Mouse (Mus musculus) E14TG2a.4 (cell line): ENCODE measurements at regions not wholly inside any gene's neighbourhood (a gene's known extent, or its start where the extent isn't known, plus 50 kb on each side); places are given as distances from the start of the nearest gene placed in this dataset.

Source experiments
- H3K27me3 ChIP-seq: 2 replicates; pipeline ENCODE4 v1.6.1; 2014; ENCODE audit warnings: low read length, control low read depth; ENCODE audit not compliant: insufficient read depth
- H3K36me3 ChIP-seq: 2 replicates; pipeline ENCODE4 v1.6.1; 2014; ENCODE audit warnings: low read length, control low read depth; ENCODE audit not compliant: insufficient read depth
- H3K4me1 ChIP-seq: replicated peaks from 2 replicates; pipeline ENCODE4 v1.6.1; 2014; ENCODE audit warnings: low read depth, low read length, control low read depth
- H3K4me3 ChIP-seq: replicated peaks from 2 replicates; pipeline ENCODE4 v1.5.1; 2014; ENCODE audit warnings: mild to moderate bottlenecking, low read length
- H3K9me3 ChIP-seq: 2 replicates; pipeline ENCODE4 v1.6.1; 2014; ENCODE audit warnings: low read length, control low read depth
- CTCF ChIP-seq: conservative IDR thresholded peaks from 2 replicates; pipeline ENCODE4 v1.5.1; 2014; ENCODE audit warnings: low read length
- NANOG ChIP-seq: IDR thresholded peaks from 2 replicates; pipeline ENCODE4 v1.6.1; 2014; ENCODE audit warnings: borderline replicate concordance, low read length, mixed read lengths
- POU5F1 ChIP-seq: IDR thresholded peaks from 2 replicates; pipeline ENCODE4 v1.6.1; 2014; ENCODE audit warnings: low read length, borderline replicate concordance

DNA sequence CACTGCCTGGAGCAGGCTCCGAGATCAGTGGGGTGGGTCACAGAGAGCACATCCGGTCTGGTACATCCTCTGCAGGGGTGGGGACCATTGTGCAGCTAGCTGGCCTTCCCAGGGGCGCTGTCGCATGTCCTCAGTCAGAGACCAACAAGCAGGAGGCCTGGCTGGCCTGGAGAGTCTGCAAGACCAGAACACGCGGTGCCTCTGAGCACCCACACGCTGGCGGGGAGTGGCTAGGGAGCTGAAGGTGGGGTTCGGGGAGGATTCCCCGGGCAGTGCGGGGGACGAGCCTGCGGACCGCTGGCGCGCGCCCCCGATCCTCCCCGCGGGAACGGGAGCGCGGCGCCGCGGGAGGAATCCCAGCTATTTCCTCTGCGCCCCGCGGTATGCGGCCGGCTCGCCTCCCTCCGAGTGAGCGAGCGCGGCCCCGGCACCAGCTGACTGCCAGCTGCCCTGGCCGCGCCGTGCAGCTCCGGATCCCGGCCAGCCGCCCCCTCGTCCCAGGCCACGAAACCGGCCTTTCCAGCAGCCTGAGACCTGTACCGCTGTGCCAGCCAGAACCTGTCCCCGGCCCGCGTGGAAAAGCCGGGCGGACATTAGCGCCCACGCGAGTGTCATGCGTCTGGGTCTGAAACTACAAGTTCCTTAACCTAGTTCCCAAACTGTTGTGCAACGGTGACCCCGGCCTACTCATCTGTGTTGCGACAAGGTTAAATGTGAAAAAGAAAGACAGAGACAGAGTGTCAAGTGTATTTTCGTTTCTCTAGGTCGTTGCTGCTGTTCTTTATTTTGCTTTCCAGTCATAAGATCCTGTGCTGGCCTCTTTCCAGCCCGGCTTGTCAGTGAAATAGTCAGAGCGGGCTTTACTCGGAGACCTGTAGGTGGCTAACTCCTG lies 61.2 kb downstream of the Pkdcc start:
- no peak for TF ChIP-seq POU5F1
- no peak for TF ChIP-seq NANOG
- no peak for TF ChIP-seq CTCF
- H3K4me1 ChIP-seq = peaks cover 52% of the 10 kb centered on the region
- peak overlapping the region; percentile 78 for H3K4me3 ChIP-seq
- H3K27me3 ChIP-seq = peaks cover 77% of the 10 kb centered on the region
- no peaks in the 10 kb centered on the region for H3K9me3 ChIP-seq
- no peaks in the 10 kb centered on the region for H3K36me3 ChIP-seq

DNA sequence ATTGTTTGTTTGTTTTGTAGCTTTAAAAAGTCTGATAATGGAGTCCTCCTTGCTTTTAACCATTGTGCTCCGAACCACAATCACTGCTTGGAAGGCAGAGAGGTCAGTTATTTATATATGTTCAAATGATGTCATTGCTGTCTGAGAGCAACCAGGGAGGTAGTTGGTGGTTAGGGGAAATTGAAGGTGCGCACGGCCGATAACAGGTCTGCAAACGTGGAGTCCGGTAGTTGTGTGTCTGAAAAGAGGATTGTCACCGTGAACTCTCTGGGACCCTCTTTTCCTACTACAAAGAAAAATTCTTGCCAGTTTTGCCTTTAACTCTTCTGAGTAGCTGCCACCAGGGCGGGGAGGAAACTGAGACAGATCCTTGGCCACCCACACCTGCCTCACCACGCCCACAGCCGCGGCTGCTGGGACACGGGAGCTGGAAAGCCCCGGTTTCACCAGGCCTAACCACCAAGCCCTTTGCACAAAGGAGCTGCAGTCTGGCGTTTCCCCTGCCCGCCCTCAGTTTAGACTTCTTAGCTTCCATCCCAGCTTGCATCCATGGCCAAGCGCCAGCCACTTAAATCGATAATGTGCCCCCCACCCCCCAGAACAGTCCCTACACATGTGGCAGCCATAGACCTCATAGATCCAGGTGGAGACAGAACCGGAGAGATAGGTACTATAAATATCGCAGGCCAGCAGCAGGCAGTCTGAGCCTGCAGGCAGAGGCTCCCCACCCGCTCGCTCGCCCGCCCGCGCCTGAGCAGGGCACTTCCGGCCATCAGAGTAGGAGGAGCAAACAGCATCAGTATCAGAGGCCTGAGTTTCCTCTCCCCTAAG lies 62.2 kb downstream of the Pkdcc start:
- Histone ChIP-seq H3K36me3 (no peaks in the 10 kb centered on the region), H3K4me3 (peak overlapping the region; percentile 78), H3K27me3 (peaks cover 77% of the 10 kb centered on the region), H3K4me1 (peaks cover 52% of the 10 kb centered on the region), H3K9me3 (no peaks in the 10 kb centered on the region)
- no peak for TF ChIP-seq NANOG
- no peak for TF ChIP-seq POU5F1
- no peak for TF ChIP-seq CTCF

DNA sequence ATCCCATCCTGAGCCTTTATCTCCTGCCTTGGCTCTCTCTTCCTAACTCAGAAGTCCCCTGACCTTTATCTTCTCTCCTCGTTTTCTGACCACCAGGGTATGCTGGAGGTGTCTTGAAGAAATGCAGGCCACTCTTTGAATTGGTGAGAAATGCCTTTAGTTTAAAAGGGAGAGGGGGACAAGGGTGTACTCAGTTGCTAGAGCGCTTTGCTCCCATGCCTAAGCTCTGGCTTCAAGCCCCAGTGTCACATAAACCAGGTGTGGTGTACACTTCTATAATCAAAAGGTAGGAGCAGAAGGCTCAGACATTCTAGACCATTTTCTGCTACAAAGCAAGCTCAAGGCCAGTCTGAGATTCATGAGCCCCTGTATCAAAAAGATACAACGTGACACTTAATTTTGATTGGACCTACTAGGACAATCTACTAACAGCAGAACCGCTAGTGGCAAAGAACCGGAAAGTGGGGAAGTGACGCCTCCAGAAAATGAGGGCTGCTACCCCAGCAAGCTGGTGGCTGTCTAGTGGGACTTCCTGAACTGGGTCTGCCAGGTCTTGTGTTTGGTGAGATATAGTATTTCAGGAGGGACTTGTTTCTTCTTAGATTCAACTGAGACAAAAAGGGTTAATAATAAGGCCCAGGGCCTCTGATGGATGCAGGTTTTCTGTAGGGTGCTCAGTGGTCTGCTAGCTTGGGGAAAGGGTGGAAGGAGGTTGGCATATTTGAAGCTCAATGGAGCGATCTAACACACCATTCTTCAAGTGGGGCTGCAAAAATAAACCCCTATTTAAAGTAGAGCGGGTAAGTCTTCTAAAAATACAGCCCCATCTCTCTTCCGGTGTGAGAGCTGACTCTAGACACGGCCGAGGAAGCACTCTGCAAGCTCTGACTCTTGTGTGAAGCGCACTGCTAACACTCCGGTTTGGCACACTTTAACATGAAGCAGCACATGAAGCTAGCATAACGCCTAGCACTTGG lies 63.1 kb downstream of the Pkdcc start:
- Histone ChIP-seq H3K4me1 (peaks cover 46% of the 10 kb centered on the region), H3K4me3 (peak overlapping the region; percentile 78), H3K27me3 (peaks cover 71% of the 10 kb centered on the region), H3K9me3 (no peaks in the 10 kb centered on the region), H3K36me3 (no peaks in the 10 kb centered on the region)
- TF ChIP-seq NANOG (no peak), POU5F1 (no peak), CTCF (no peak)

DNA sequence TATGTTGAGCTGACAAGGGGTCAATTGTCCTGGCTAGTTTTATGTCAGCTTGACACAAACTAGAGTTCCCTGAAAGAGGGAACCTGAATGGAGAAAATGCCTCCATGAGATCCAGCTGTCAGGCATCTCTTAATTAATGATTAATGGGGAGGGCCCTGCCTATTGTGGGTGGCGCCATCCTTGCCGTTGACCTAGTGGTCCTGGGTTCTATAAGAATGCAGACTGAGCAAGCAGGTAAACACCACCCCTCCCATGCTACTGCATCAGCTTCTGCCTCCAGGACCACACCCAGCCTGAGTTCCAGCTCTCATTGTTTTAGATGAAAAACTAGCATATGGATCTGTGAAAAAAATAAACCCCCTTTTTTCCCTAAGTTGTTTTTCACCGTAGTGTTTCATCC lies 67.4 kb upstream of the Eml4 start:
- no peaks in the 10 kb centered on the region for H3K36me3 ChIP-seq
- TF ChIP-seq NANOG = no peak
- no peak for TF ChIP-seq POU5F1
- peaks cover 28% of the 10 kb centered on the region for H3K4me1 ChIP-seq
- peaks cover 56% of the 10 kb centered on the region for H3K27me3 ChIP-seq
- H3K9me3 ChIP-seq = no peaks in the 10 kb centered on the region
- H3K4me3 ChIP-seq = no peak overlapping the region

DNA sequence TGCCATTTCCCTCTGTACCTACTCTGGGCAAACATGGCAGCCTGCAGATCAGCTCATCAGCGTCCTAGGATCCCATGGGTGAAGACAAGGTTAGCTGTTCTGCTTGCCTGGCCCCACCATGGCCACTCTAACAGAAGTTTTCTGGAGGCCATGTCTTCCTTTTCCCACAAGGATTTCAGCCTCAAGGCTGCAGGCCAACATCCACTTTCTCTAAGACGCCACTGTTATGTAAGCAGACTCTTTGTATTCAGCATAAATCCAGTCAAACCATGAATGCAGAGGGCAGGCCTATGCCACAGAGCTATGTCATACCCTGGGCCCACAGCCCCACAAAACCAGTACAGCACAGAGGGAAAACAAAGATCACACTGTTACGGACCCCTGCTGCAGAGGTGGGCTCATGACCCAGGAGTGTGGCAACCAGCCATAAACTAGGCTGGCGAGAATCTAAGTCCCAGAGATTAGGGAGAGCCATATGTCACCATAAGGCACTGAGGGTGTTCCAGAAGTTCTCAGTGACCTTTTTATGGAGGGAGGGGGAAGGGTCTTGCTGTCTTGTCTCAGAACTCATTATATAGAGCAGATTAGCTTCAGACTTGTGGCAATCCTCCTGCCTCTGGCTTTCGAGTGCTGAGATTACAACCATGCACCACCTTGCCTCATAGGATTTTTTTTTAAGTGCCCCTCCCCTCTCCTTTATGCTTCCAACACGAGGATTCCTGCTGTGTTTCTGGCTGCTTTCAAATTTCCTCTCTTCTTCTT lies 63.2 kb upstream of the Eml4 start:
- peaks cover 23% of the 10 kb centered on the region for H3K4me1 ChIP-seq
- H3K9me3 ChIP-seq = no peaks in the 10 kb centered on the region
- no peak overlapping the region for H3K4me3 ChIP-seq
- H3K36me3 ChIP-seq = no peaks in the 10 kb centered on the region
- peaks cover 32% of the 10 kb centered on the region for H3K27me3 ChIP-seq
- TF ChIP-seq POU5F1 = no peak
- TF ChIP-seq CTCF = no peak
- no peak for TF ChIP-seq NANOG

DNA sequence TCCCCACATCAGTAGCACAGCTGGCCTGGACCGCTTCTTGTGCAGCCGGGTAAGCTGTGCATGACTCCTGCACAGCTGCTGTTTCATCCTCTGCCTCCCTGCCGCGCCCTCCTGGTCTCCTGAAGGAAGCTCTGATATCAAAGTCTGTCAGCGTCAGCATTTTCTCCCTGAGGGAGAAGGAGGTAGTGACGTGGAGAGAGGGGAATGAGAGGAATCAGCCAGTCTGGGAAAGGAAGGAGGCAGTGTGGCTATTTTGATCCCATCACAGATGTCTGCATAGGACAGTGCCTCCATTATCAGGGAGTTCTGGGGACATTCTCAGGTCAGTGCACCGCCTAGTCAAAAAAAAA lies 62.6 kb upstream of the Eml4 start:
- Histone ChIP-seq H3K4me1 (peaks cover 23% of the 10 kb centered on the region), H3K9me3 (no peaks in the 10 kb centered on the region), H3K36me3 (no peaks in the 10 kb centered on the region), H3K27me3 (peaks cover 32% of the 10 kb centered on the region), H3K4me3 (no peak overlapping the region)
- TF ChIP-seq POU5F1 = no peak
- no peak for TF ChIP-seq NANOG
- TF ChIP-seq CTCF = no peak

DNA sequence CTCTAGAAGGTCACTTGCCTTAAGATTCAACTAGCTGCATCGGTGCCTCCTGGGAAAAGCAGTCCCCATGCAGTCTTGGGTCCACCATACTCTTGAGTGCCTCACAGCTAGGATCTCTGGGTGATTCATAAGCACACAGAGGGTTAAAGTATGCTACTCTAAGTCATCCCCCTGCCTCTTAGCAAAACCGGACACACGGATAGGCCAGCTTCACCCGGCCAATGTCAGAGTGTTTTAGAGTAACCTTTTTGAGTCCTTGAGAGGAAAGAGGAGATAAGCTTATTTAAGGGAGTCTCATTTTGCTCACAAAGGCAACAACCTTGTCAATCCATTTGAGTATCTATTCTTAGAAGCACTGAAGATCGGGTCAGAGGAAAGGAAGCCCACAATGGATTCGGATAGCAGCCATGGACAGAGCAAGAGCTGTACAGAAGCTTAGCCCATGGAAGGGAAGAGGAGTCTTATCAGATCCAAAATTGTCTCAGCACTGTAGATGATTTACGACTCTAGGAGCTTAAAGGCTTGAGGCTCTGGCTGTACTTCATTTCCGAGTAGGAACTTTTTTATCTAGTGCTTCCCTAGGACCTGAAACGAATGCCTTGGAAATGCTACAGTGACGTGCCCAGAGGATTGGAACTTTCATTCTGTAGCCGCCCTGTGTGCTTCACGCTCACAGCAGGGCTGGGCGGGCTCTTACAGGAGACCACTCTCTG lies 55.0 kb upstream of the Eml4 start:
- no peak for TF ChIP-seq NANOG
- no peak for TF ChIP-seq CTCF
- TF ChIP-seq POU5F1 = no peak
- Histone ChIP-seq H3K4me3 (no peak overlapping the region), H3K27me3 (no peaks in the 10 kb centered on the region), H3K9me3 (no peaks in the 10 kb centered on the region), H3K36me3 (no peaks in the 10 kb centered on the region), H3K4me1 (no peaks in the 10 kb centered on the region)
